Mouse (Mus musculus) stomach, embryonic 16.5 days (tissue): ENCODE measurements around the gene Rnf135. TPM values are rescaled to one million over a fixed set of nuclear protein-coding genes. Genes with fewer than 3 reads are reported as not detected.
"Not testable (repeated sequence)": the region's sequence is repeated elsewhere in the genome, so short reads cannot be mapped to it uniquely, and the experiment has no call there.

ENCODE experiments used
- ATAC-seq: fragments of 200-750 bp; cut with Nextera tagmentation; 2 replicates; pipeline ENCODE4 v1.8.0; 2017; ENCODE audit warnings: moderate number of reproducible peaks, moderate TSS enrichment; ENCODE audit not compliant: insufficient read depth, low FRiP score
- H3K27ac ChIP-seq: fragments of 300-500 bp; sonication (generic); 2 replicates; pipeline ENCODE4 v1.5.1; 2014; ENCODE audit warnings: low read length
- H3K27me3 ChIP-seq: fragments of 300-500 bp; sonication (generic); 2 replicates; pipeline ENCODE4 v1.6.1; 2014; ENCODE audit warnings: low read length, control low read depth, mixed read lengths; ENCODE audit not compliant: control insufficient read depth, insufficient read depth
- H3K36me3 ChIP-seq: fragments of 300-500 bp; sonication (generic); 2 replicates; pipeline ENCODE4 v1.6.1; 2014; ENCODE audit warnings: low read length; ENCODE audit not compliant: control insufficient read depth, insufficient read depth
- H3K4me1 ChIP-seq: fragments of 300-500 bp; sonication (generic); 2 replicates; pipeline ENCODE4 v1.6.1; 2014; ENCODE audit warnings: low read length, control low read depth, mixed read lengths; ENCODE audit not compliant: control insufficient read depth, insufficient read depth
- H3K4me2 ChIP-seq: fragments of 300-500 bp; sonication (generic); 2 replicates; pipeline ENCODE4 v1.6.1; 2014; ENCODE audit warnings: low read depth, low read length, mixed read lengths
- H3K4me3 ChIP-seq: fragments of 300-500 bp; sonication (generic); replicated peaks from 2 replicates; pipeline ENCODE4 v1.5.1; 2014; ENCODE audit warnings: mild to moderate bottlenecking, low read length
- H3K9ac ChIP-seq: fragments of 300-500 bp; sonication (generic); 2 replicates; pipeline ENCODE4 v1.6.1; 2014; ENCODE audit warnings: low read length
- H3K9me3 ChIP-seq: fragments of 300-500 bp; sonication (generic); replicated peaks from 2 replicates; pipeline ENCODE4 v1.6.1; 2016; ENCODE audit warnings: low read length, control low read depth; ENCODE audit not compliant: control insufficient read depth
- WGBS: fragments of 180-500 bp; shearing (Covaris S2); extraction: QIAGEN DNeasy Blood & Tissue Kit; methylation state at CpG from one replicate; pipeline ENCODE4 v1.1.7; 2014; 5-methylcytosine and 5-hydroxymethylcytosine counted together
- polyA plus RNA-seq: library from polyadenylated mRNA; unstranded; fragments of >200 nt; fragmentation: Nextera tagmentation; extraction: Ambion mirVana; gene quantifications from 2 replicates; pipeline ENCODE4 v1.2.1, GENCODE M21; 2015

Gene Rnf135
- polyA plus RNA-seq, 1 experiment from 2014 or later: 11.6 TPM

- H3K4me1 ChIP-seq: no peaks in the 10 kb centered on the region
- H3K27me3 ChIP-seq: no peaks in the 10 kb centered on the region
- ATAC-seq: no peak
- no peaks in the 10 kb centered on the region for H3K36me3 ChIP-seq
- peak overlapping the region; percentile 69 for H3K4me2 ChIP-seq
- 83% methylated on average over 6 of the region's 6 CpGs for WGBS
- peak overlapping the region; percentile 90 for H3K4me3 ChIP-seq
- peak overlapping the region; percentile 96 for H3K9ac ChIP-seq
- no peaks in the 10 kb centered on the region for H3K9me3 ChIP-seq
- H3K27ac ChIP-seq: peak overlapping the region; percentile 88; the same call in 1 of the 2 replicates
These were observed 950 bp downstream of the Rnf135 start for GRCm38 (mm10) chr11:80184531-80185071.

GRCm38 (mm10) chr11:80185441-80185976 is 1.9 kb downstream of the Rnf135 start:
- not testable (repeated sequence) for H3K27me3 ChIP-seq, H3K9ac ChIP-seq, H3K27ac ChIP-seq, H3K4me1 ChIP-seq, H3K9me3 ChIP-seq, H3K36me3 ChIP-seq, ATAC-seq, H3K4me2 ChIP-seq, H3K4me3 ChIP-seq
- WGBS: 67% methylated on average over 5 of the region's 5 CpGs

GRCm38 (mm10) chr11:80190280-80190679 is 6.6 kb downstream of the Rnf135 start:
- no peak for ATAC-seq
- H3K4me2 ChIP-seq: no peak overlapping the region
- H3K4me1 ChIP-seq: no peaks in the 10 kb centered on the region
- H3K27me3 ChIP-seq: no peaks in the 10 kb centered on the region
- no peak overlapping the region for H3K4me3 ChIP-seq
- WGBS: 51% methylated on average over 4 of the region's 4 CpGs
- H3K36me3 ChIP-seq: peaks cover 7% of the 10 kb centered on the region; the same call in 1 of the 2 replicates
- H3K9ac ChIP-seq: no peak overlapping the region
- no peaks in the 10 kb centered on the region for H3K9me3 ChIP-seq
- no peak overlapping the region for H3K27ac ChIP-seq

- H3K4me1 ChIP-seq: no peaks in the 10 kb centered on the region
- ATAC-seq: no peak
These were observed 10.2 kb downstream of the Rnf135 start for GRCm38 (mm10) chr11:80193827-80194226.

GRCm38 (mm10) chr11:80196351-80196750 is 12.7 kb downstream of the Rnf135 start:
- ATAC-seq: no peak
- Histone ChIP-seq H3K27me3 (no peaks in the 10 kb centered on the region), H3K9ac (no peak overlapping the region), H3K4me3 (no peak overlapping the region), H3K4me1 (no peaks in the 10 kb centered on the region), H3K9me3 (no peaks in the 10 kb centered on the region), H3K27ac (no peak overlapping the region), H3K36me3 (peaks cover 9% of the 10 kb centered on the region; the same call in 1 of the 2 replicates), H3K4me2 (no peak overlapping the region)
- 84% methylated on average over 7 of the region's 7 CpGs for WGBS

More at GRCm38 (mm10) chr11:80193827-80194226, 10.2 kb downstream of the Rnf135 start:
- Histone ChIP-seq H3K9me3 (no peaks in the 10 kb centered on the region), H3K27ac (no peak overlapping the region), H3K36me3 (peaks cover 9% of the 10 kb centered on the region; the same call in 1 of the 2 replicates), H3K9ac (no peak overlapping the region), H3K27me3 (no peaks in the 10 kb centered on the region), H3K4me2 (no peak overlapping the region), H3K4me3 (no peak overlapping the region)
- WGBS: 66% methylated on average over 4 of the region's 4 CpGs

GRCm38 (mm10) chr11:80199316-80199715 is 15.7 kb downstream of the Rnf135 start:
- Histone ChIP-seq H3K9ac (no peak overlapping the region), H3K4me1 (no peaks in the 10 kb centered on the region), H3K9me3 (no peaks in the 10 kb centered on the region), H3K4me3 (no peak overlapping the region), H3K27me3 (no peaks in the 10 kb centered on the region), H3K4me2 (no peak overlapping the region), H3K36me3 (peaks cover 8% of the 10 kb centered on the region; the same call in 1 of the 2 replicates), H3K27ac (no peak overlapping the region)
- WGBS: 96% methylated on average over 3 of the region's 3 CpGs
- no peak for ATAC-seq

GRCm38 (mm10) chr11:80199773-80200172 is 16.1 kb downstream of the Rnf135 start:
- H3K4me3 ChIP-seq: no peak overlapping the region
- H3K27me3 ChIP-seq: no peaks in the 10 kb centered on the region
- H3K4me1 ChIP-seq: no peaks in the 10 kb centered on the region
- 0 out of 2 replicates have a peak, but pooled peaks cover 4% of the 10 kb centered on the region for H3K36me3 ChIP-seq
- H3K27ac ChIP-seq: no peak overlapping the region
- no peak overlapping the region for H3K4me2 ChIP-seq
- no peak overlapping the region for H3K9ac ChIP-seq
- ATAC-seq: no peak
- 94% methylated on average over 2 of the region's 2 CpGs for whole genome bisulfite sequencing
- H3K9me3 ChIP-seq: no peaks in the 10 kb centered on the region

GRCm38 (mm10) chr11:80200326-80200725 is 16.7 kb downstream of the Rnf135 start:
- Histone ChIP-seq H3K4me3 (no peak overlapping the region), H3K27me3 (no peaks in the 10 kb centered on the region), H3K9me3 (no peaks in the 10 kb centered on the region), H3K36me3 (0 out of 2 replicates have a peak, but pooled peaks cover 2% of the 10 kb centered on the region), H3K4me2 (no peak overlapping the region), H3K4me1 (no peaks in the 10 kb centered on the region), H3K27ac (no peak overlapping the region), H3K9ac (no peak overlapping the region)
- ATAC-seq: no peak
- 88% methylated on average over 1 of the region's 1 CpGs for WGBS

GRCm38 (mm10) chr11:80202296-80202695 is 18.6 kb downstream of the Rnf135 start:
- no peak for ATAC-seq
- 64% methylated on average over 6 of the region's 6 CpGs for WGBS
- H3K36me3 ChIP-seq: no peaks in the 10 kb centered on the region

More at GRCm38 (mm10) chr11:80202296-80202695, 18.6 kb downstream of the Rnf135 start:
- H3K27me3 ChIP-seq: no peaks in the 10 kb centered on the region
- no peak overlapping the region for H3K4me3 ChIP-seq
- no peak overlapping the region for H3K4me2 ChIP-seq
- H3K9me3 ChIP-seq: no peaks in the 10 kb centered on the region
- H3K9ac ChIP-seq: no peak overlapping the region
- no peak overlapping the region for H3K27ac ChIP-seq
- H3K4me1 ChIP-seq: no peaks in the 10 kb centered on the region
